9 mouse cellular contexts compared by ENCODE assay signal in the genomic region with DNA sequence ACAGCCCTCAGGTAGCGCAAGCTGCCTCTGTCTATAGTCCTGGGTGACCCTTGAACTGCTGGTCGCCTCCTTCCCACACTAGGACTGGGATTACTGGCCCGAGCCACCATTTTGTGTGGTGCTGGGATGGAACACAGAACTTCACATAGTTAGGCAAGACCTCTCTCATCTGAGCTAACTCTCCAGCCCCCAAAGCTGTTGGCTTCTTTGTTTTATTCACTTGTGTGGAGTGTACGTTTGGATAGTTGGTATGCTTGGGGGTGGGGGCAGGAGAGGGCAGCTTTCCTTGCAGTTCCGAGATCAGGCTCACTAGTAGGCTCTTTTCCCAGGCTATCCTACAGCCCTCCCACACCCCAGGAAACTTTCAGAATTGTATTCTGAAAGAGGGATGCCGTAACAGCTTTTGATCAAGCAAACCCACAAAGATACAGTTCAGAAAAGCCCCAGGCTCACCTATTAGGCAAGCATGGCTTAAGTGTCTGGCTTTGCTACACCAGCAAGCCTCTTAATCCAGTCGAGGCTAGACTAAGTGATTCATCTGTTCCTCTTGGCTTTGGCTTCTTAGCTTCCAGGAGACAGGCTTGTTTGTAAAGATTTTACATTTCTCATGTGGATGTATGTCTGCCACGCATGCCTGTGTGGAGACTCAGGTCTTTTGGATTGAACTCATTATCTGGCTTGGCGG. TPM values are rescaled to one million over a fixed set of nuclear protein-coding genes. Genes with fewer than 3 reads are reported as not detected.
DNase-seq lines count a peak whose midpoint lies in the region; ATAC-seq and TF ChIP-seq lines count a peak whose summit lies in the region.
"Had no signal": no experiment of that assay in that cellular context is flagged by ENCODE, and none has a peak within 500 bp of the region (broad histone marks: within the 10 kb centered on the region; RNA-seq: fewer than 3 reads in every experiment).

No protein-coding gene starts in this region.

- WGBS in forebrain, embryonic 10.5 days, result 78% methylated on average over 9 of the region's 9 CpGs
- 70% methylated on average over 9 of the region's 9 CpGs for WGBS in forebrain, postnatal 0 days
- 80% methylated on average over 9 of the region's 9 CpGs for WGBS in neural tube, embryonic 11.5 days
- 86% methylated on average over 9 of the region's 9 CpGs for WGBS in limb, embryonic 10.5 days
- 58% methylated on average over 9 of the region's 9 CpGs for WGBS in stomach, embryonic 15.5 days

- no peak for DNase-seq in forebrain, embryonic 10.5 days (ENCODE audit: extremely low spot score, low spot score)
- DNase-seq in forebrain, postnatal 0 days, result no peak
- DNase-seq in neural tube, embryonic 11.5 days (ENCODE audit: low spot score), result no peak
- no peak for DNase-seq in neural tube, embryonic 10.5 days (ENCODE audit: extremely low spot score, low spot score)
- DNase-seq in limb, embryonic 10.5 days (ENCODE audit: low spot score), result no peak
- no peak for DNase-seq in ovary, postnatal 36 days (ENCODE audit: low spot score)
- no peak for DNase-seq in adrenal gland, postnatal 36 days
- DNase-seq: B cell, adult 2 months had no signal

- H3K9ac ChIP-seq in forebrain, postnatal 0 days, result no peak overlapping the region
- no peak overlapping the region for H3K9ac ChIP-seq in neural tube, embryonic 11.5 days (ENCODE audit: low read length)
- no peak overlapping the region for H3K9ac ChIP-seq in stomach, embryonic 15.5 days

- no peak for ATAC-seq in forebrain, postnatal 0 days
- no peak for ATAC-seq in neural tube, embryonic 11.5 days (ENCODE audit: insufficient read depth, low FRiP score, low TSS enrichment)
- ATAC-seq in stomach, embryonic 15.5 days (ENCODE audit: insufficient read depth, low FRiP score, low read depth), result no peak

- peak overlapping the region; percentile 62 for H3K4me3 ChIP-seq in forebrain, embryonic 10.5 days
- H3K4me3 ChIP-seq in forebrain, postnatal 0 days (ENCODE audit: low read depth, low read length), result no peak overlapping the region
- H3K4me3 ChIP-seq in neural tube, embryonic 11.5 days (ENCODE audit: low read depth, low read length), result no peak overlapping the region; the same call in 1 of the 2 replicates
- peak overlapping the region; percentile 70 for H3K4me3 ChIP-seq in limb, embryonic 10.5 days
- peak overlapping the region; percentile 63 for H3K4me3 ChIP-seq in stomach, embryonic 15.5 days (replicated peaks)

- no peak overlapping the region for H3K4me2 ChIP-seq in forebrain, postnatal 0 days (ENCODE audit: low read depth)
- peak overlapping the region; percentile 72 for H3K4me2 ChIP-seq in neural tube, embryonic 11.5 days (ENCODE audit: low read depth)
- peak overlapping the region; percentile 84 for H3K4me2 ChIP-seq in stomach, embryonic 15.5 days

- H3K4me1 ChIP-seq in forebrain, embryonic 10.5 days, result peaks cover 49% of the 10 kb centered on the region
- no peaks in the 10 kb centered on the region for H3K4me1 ChIP-seq in forebrain, postnatal 0 days (ENCODE audit: insufficient read depth)
- H3K4me1 ChIP-seq in neural tube, embryonic 11.5 days (ENCODE audit: control insufficient read depth, insufficient read depth, low read length), result peaks cover 16% of the 10 kb centered on the region
- H3K4me1 ChIP-seq in limb, embryonic 10.5 days, result peaks cover 41% of the 10 kb centered on the region
- peaks cover 22% of the 10 kb centered on the region; the same call in 1 of the 2 replicates for H3K4me1 ChIP-seq in stomach, embryonic 15.5 days

- no peak for TF ChIP-seq CTCF in forebrain, postnatal 0 days (IDR thresholded peaks at IDR 0.05; ENCODE audit: low read depth)

- H3K36me3 ChIP-seq in forebrain, embryonic 10.5 days (replicated peaks), result peaks cover 37% of the 10 kb centered on the region
- no peaks in the 10 kb centered on the region for H3K36me3 ChIP-seq in forebrain, postnatal 0 days (ENCODE audit: insufficient read depth)
- H3K36me3 ChIP-seq in neural tube, embryonic 11.5 days (ENCODE audit: control insufficient read depth, insufficient read depth, low read length), result no peaks in the 10 kb centered on the region; the same call in 1 of the 2 replicates
- peaks cover 39% of the 10 kb centered on the region for H3K36me3 ChIP-seq in limb, embryonic 10.5 days
- H3K36me3 ChIP-seq in stomach, embryonic 15.5 days, result peaks cover 23% of the 10 kb centered on the region

- H3K27me3 ChIP-seq in forebrain, embryonic 10.5 days (ENCODE audit: poor library complexity, severe bottlenecking), result 0 out of 2 replicates have a peak, but pooled peaks cover 5% of the 10 kb centered on the region
- no peaks in the 10 kb centered on the region; the same call in 1 of the 2 replicates for H3K27me3 ChIP-seq in forebrain, postnatal 0 days (ENCODE audit: insufficient read depth, low read length)
- H3K27me3 ChIP-seq in neural tube, embryonic 11.5 days (ENCODE audit: control insufficient read depth, insufficient read depth, low read length), result no peaks in the 10 kb centered on the region
- no peaks in the 10 kb centered on the region for H3K27me3 ChIP-seq in limb, embryonic 10.5 days (ENCODE audit: low read depth, poor library complexity, severe bottlenecking)
- H3K27me3 ChIP-seq in stomach, embryonic 15.5 days (replicated peaks), result no peaks in the 10 kb centered on the region

- H3K9me3 ChIP-seq in forebrain, embryonic 10.5 days, result no peaks in the 10 kb centered on the region
- H3K9me3 ChIP-seq in forebrain, postnatal 0 days (ENCODE audit: low read length), result no peaks in the 10 kb centered on the region
- no peaks in the 10 kb centered on the region for H3K9me3 ChIP-seq in neural tube, embryonic 11.5 days (ENCODE audit: control insufficient read depth, low read length)
- H3K9me3 ChIP-seq in limb, embryonic 10.5 days (replicated peaks), result no peaks in the 10 kb centered on the region
- no peaks in the 10 kb centered on the region for H3K9me3 ChIP-seq in stomach, embryonic 15.5 days

- H3K27ac ChIP-seq in forebrain, embryonic 10.5 days, result no peak overlapping the region
- H3K27ac ChIP-seq in forebrain, postnatal 0 days (ENCODE audit: low read depth, low read length), result no peak overlapping the region
- H3K27ac ChIP-seq in neural tube, embryonic 11.5 days (ENCODE audit: low read depth, low read length), result no peak overlapping the region
- 0 out of 2 replicates have a peak overlapping the region, but pooled peaks have one; percentile 21 for H3K27ac ChIP-seq in limb, embryonic 10.5 days
- H3K27ac ChIP-seq in stomach, embryonic 15.5 days, result no peak overlapping the region

RNA-seq across cellular contexts. Expression of a gene that starts 2.5 kb away (rescaled TPM):
- polyA plus RNA-seq in forebrain, embryonic 10.5 days (2016; fragmentation: Nextera tagmentation; extraction: Ambion mirVana), result 160 and 171 TPM in 2 replicates
- total RNA-seq in forebrain, postnatal 0 days (2014; rRNA removed), result 22.1 and 24.9 TPM in 2 replicates
- polyA plus RNA-seq in forebrain, postnatal 0 days (2015; fragmentation: Nextera tagmentation; extraction: Ambion mirVana), result 16.4 and 18.8 TPM in 2 replicates
- polyA plus RNA-seq in neural tube, embryonic 11.5 days (2014; fragmentation: Nextera tagmentation; extraction: Ambion mirVana), result 109 and 112 TPM in 2 replicates
- polyA plus RNA-seq in limb, embryonic 10.5 days (2016; fragmentation: Nextera tagmentation; extraction: Ambion mirVana), result 133 and 138 TPM in 2 replicates
- polyA plus RNA-seq in stomach, embryonic 15.5 days (2015; fragmentation: Nextera tagmentation; extraction: Ambion mirVana), result 196 and 204 TPM in 2 replicates
- total RNA-seq in adrenal gland, postnatal 36 days (2021), result 100 to 1,000 TPM; 272 to 276 TPM

RNA-seq across cellular contexts. Expression of a gene that starts 22.8 kb away (rescaled TPM):
- polyA plus RNA-seq in forebrain, embryonic 10.5 days (2016; fragmentation: Nextera tagmentation; extraction: Ambion mirVana), result 0.20 and 0.33 TPM in 2 replicates
- 1.7 and 2.3 TPM in 2 replicates for total RNA-seq in forebrain, postnatal 0 days (2014; rRNA removed)
- 2.3 and 2.4 TPM in 2 replicates for polyA plus RNA-seq in forebrain, postnatal 0 days (2015; fragmentation: Nextera tagmentation; extraction: Ambion mirVana)
- polyA plus RNA-seq in neural tube, embryonic 11.5 days (2014; fragmentation: Nextera tagmentation; extraction: Ambion mirVana), result 38.7 and 54.0 TPM in 2 replicates
- polyA plus RNA-seq in limb, embryonic 10.5 days (2016; fragmentation: Nextera tagmentation; extraction: Ambion mirVana), result 0.16 TPM in 1 of 2 replicates, not detected in the other
- 33.5 and 38.7 TPM in 2 replicates for polyA plus RNA-seq in stomach, embryonic 15.5 days (2015; fragmentation: Nextera tagmentation; extraction: Ambion mirVana)
- total RNA-seq in adrenal gland, postnatal 36 days (2021), result 1 to 10 TPM; 1.3 to 3.4 TPM

RNA-seq across cellular contexts. Expression of a gene that starts 42.2 kb away (rescaled TPM):
- 51.1 and 53.1 TPM in 2 replicates for polyA plus RNA-seq in forebrain, embryonic 10.5 days (2016; fragmentation: Nextera tagmentation; extraction: Ambion mirVana)
- total RNA-seq in forebrain, postnatal 0 days (2014; rRNA removed), result 1.5 and 3.9 TPM in 2 replicates
- polyA plus RNA-seq in forebrain, postnatal 0 days (2015; fragmentation: Nextera tagmentation; extraction: Ambion mirVana), result 2.7 and 3.1 TPM in 2 replicates
- 23.3 and 25.9 TPM in 2 replicates for polyA plus RNA-seq in neural tube, embryonic 11.5 days (2014; fragmentation: Nextera tagmentation; extraction: Ambion mirVana)
- 54.8 and 56.2 TPM in 2 replicates for polyA plus RNA-seq in limb, embryonic 10.5 days (2016; fragmentation: Nextera tagmentation; extraction: Ambion mirVana)
- 24.6 and 29.2 TPM in 2 replicates for polyA plus RNA-seq in stomach, embryonic 15.5 days (2015; fragmentation: Nextera tagmentation; extraction: Ambion mirVana)
- total RNA-seq in adrenal gland, postnatal 36 days (2021), result 1 to 10 TPM; 1.1 to 1.6 TPM

RNA-seq across cellular contexts. Expression of a gene that starts 55.4 kb away (rescaled TPM):
- polyA plus RNA-seq in forebrain, embryonic 10.5 days (2016; fragmentation: Nextera tagmentation; extraction: Ambion mirVana), result 0.12 TPM in 1 of 2 replicates, not detected in the other
- total RNA-seq in forebrain, postnatal 0 days (2014; rRNA removed), result 0.23 and 0.48 TPM in 2 replicates
- 0.40 TPM in 1 of 2 replicates, not detected in the other for polyA plus RNA-seq in forebrain, postnatal 0 days (2015; fragmentation: Nextera tagmentation; extraction: Ambion mirVana)
- polyA plus RNA-seq in neural tube, embryonic 11.5 days (2014; fragmentation: Nextera tagmentation; extraction: Ambion mirVana), result 3.0 and 3.2 TPM in 2 replicates
- 0.15 and 0.23 TPM in 2 replicates for polyA plus RNA-seq in limb, embryonic 10.5 days (2016; fragmentation: Nextera tagmentation; extraction: Ambion mirVana)
- polyA plus RNA-seq in stomach, embryonic 15.5 days (2015; fragmentation: Nextera tagmentation; extraction: Ambion mirVana), result 0.09 TPM in 1 of 2 replicates, not detected in the other
- total RNA-seq in adrenal gland, postnatal 36 days (2021), result not detected

Comparison
In these comparisons a context has a peak if more than half of its experiments do, and no peak if none do; other contexts are left out.
1. H3K4me3 ChIP-seq: peak in forebrain, embryonic 10.5 days (single experiment), limb, embryonic 10.5 days (single experiment) and stomach, embryonic 15.5 days (single experiment); none in forebrain, postnatal 0 days (single experiment) and neural tube, embryonic 11.5 days (single experiment).
2. RNA of a gene that starts 22.8 kb away (polyA plus RNA-seq): 38.7 to 54.0 TPM in neural tube, embryonic 11.5 days and 33.5 to 38.7 TPM in stomach, embryonic 15.5 days; 2.3 to 2.4 TPM in forebrain, postnatal 0 days, 0.20 to 0.33 TPM in forebrain, embryonic 10.5 days and 0.16 TPM in limb, embryonic 10.5 days; every median in the first group is over 10 times any median in the second.